ENCODE assay signal across 19 mouse cellular contexts in genomic region chr15:95691129-95691528, GRCm38 (mm10). TPM values are rescaled to one million over a fixed set of nuclear protein-coding genes. Genes with fewer than 3 reads are reported as not detected.
DNase-seq lines count a peak whose midpoint lies in the region; ATAC-seq and TF ChIP-seq lines count a peak whose summit lies in the region.
"Had no signal": no experiment of that assay in that cellular context is flagged by ENCODE, and none has a peak within 500 bp of the region (broad histone marks: within the 10 kb centered on the region; RNA-seq: fewer than 3 reads in every experiment).

No protein-coding gene starts in this region.

- no peaks in the 10 kb centered on the region for H3K36me3 ChIP-seq in forebrain, embryonic 12.5 days (replicated peaks)
- no peaks in the 10 kb centered on the region for H3K36me3 ChIP-seq in forebrain, embryonic 11.5 days (ENCODE audit: control insufficient read depth, insufficient read depth, low read length)
- no peaks in the 10 kb centered on the region for H3K36me3 ChIP-seq in hindbrain, postnatal 0 days (ENCODE audit: insufficient read depth, low read length)
- no peaks in the 10 kb centered on the region for H3K36me3 ChIP-seq in midbrain, postnatal 0 days (ENCODE audit: insufficient read depth, low read length)

- H3K9me3 ChIP-seq in forebrain, embryonic 12.5 days, result no peaks in the 10 kb centered on the region
- no peaks in the 10 kb centered on the region for H3K9me3 ChIP-seq in forebrain, embryonic 11.5 days (ENCODE audit: control insufficient read depth, low read length)
- H3K9me3 ChIP-seq in hindbrain, postnatal 0 days (ENCODE audit: low read length), result no peaks in the 10 kb centered on the region
- no peaks in the 10 kb centered on the region for H3K9me3 ChIP-seq in midbrain, postnatal 0 days (ENCODE audit: low read length)

- H3K27me3 ChIP-seq in forebrain, embryonic 12.5 days, result peaks cover 28% of the 10 kb centered on the region
- H3K27me3 ChIP-seq in forebrain, embryonic 11.5 days (ENCODE audit: control insufficient read depth, insufficient read depth, low read length), result no peaks in the 10 kb centered on the region; the same call in 1 of the 2 replicates
- no peaks in the 10 kb centered on the region for H3K27me3 ChIP-seq in hindbrain, postnatal 0 days (ENCODE audit: insufficient read depth, low read length)
- no peaks in the 10 kb centered on the region for H3K27me3 ChIP-seq in midbrain, postnatal 0 days (ENCODE audit: insufficient read depth, low read length)

- no peak for TF ChIP-seq CTCF in hindbrain, postnatal 0 days (IDR thresholded peaks at IDR 0.05; ENCODE audit: low read depth)
- no peak for TF ChIP-seq CTCF in midbrain, postnatal 0 days (IDR thresholded peaks at IDR 0.05)

- H3K4me2 ChIP-seq in forebrain, embryonic 12.5 days, result 0 out of 2 replicates have a peak overlapping the region, but pooled peaks have one; percentile 8
- H3K4me2 ChIP-seq in forebrain, embryonic 11.5 days (ENCODE audit: low read depth, low read length, severe bottlenecking), result no peak overlapping the region
- H3K4me2 ChIP-seq in hindbrain, postnatal 0 days (ENCODE audit: low read depth, low read length), result peak overlapping the region; percentile 34; the same call in 1 of the 2 replicates
- no peak overlapping the region; the same call in 1 of the 2 replicates for H3K4me2 ChIP-seq in midbrain, postnatal 0 days (ENCODE audit: low read depth, low read length, poor library complexity, severe bottlenecking)
- H3K4me2 ChIP-seq: heart, embryonic 11.5 days had no signal

- DNase-seq in forebrain, embryonic 11.5 days (ENCODE audit: low spot score), result no peak
- DNase-seq in embryo, embryonic 10 days (ENCODE audit: low spot score), result peak; percentile 31
- DNase-seq in hindbrain, postnatal 0 days (ENCODE audit: low spot score), result peak; percentile 56
- peak; percentile 50 for DNase-seq in midbrain, postnatal 0 days (ENCODE audit: low spot score)
- no peak for DNase-seq in lung, postnatal 14 days
- DNase-seq in heart, postnatal 14 days, result no peak
- DNase-seq in cerebellum, postnatal 14 days, result no peak
- DNase-seq: cerebellum, adult 11 months; gastrocnemius, postnatal 36 days; kidney, adult 18-20 months; kidney, postnatal 4 days; lung, adult 18-20 months; lung, postnatal 4 days; right cerebral cortex, postnatal 4 days had no signal

- no peak overlapping the region for H3K27ac ChIP-seq in forebrain, embryonic 12.5 days
- H3K27ac ChIP-seq in forebrain, embryonic 11.5 days (ENCODE audit: low read depth, low read length), result no peak overlapping the region
- peak overlapping the region; percentile 65 for H3K27ac ChIP-seq in hindbrain, postnatal 0 days
- H3K27ac ChIP-seq in midbrain, postnatal 0 days (ENCODE audit: low read depth, low read length), result peak overlapping the region; percentile 4; the same call in 1 of the 2 replicates

- intact Hi-C loops in heart, postnatal 14 days (cut with DNase I), result no loop called here

- H3K4me3 ChIP-seq in forebrain, embryonic 12.5 days (replicated peaks), result no peak overlapping the region
- H3K4me3 ChIP-seq in forebrain, embryonic 11.5 days (ENCODE audit: low read depth, low read length), result no peak overlapping the region
- no peak overlapping the region for H3K4me3 ChIP-seq in hindbrain, postnatal 0 days (ENCODE audit: low read length)
- no peak overlapping the region for H3K4me3 ChIP-seq in midbrain, postnatal 0 days (ENCODE audit: low read depth, low read length)
- H3K4me3 ChIP-seq: erythroblast, embryonic 14.5 days had no signal

- WGBS in forebrain, embryonic 12.5 days, result 7% methylated on average over 5 of the region's 5 CpGs
- 10% methylated on average over 5 of the region's 5 CpGs for WGBS in forebrain, embryonic 11.5 days
- WGBS in hindbrain, postnatal 0 days, result 15% methylated on average over 5 of the region's 5 CpGs
- 14% methylated on average over 5 of the region's 5 CpGs for WGBS in midbrain, postnatal 0 days

- peaks cover 11% of the 10 kb centered on the region for H3K4me1 ChIP-seq in forebrain, embryonic 12.5 days
- peaks cover 3% of the 10 kb centered on the region; the same call in 1 of the 2 replicates for H3K4me1 ChIP-seq in forebrain, embryonic 11.5 days (replicated peaks; ENCODE audit: control insufficient read depth, insufficient read depth, low read length)
- no peaks in the 10 kb centered on the region for H3K4me1 ChIP-seq in hindbrain, postnatal 0 days (ENCODE audit: insufficient read depth, low read length)
- no peaks in the 10 kb centered on the region for H3K4me1 ChIP-seq in midbrain, postnatal 0 days (ENCODE audit: insufficient read depth, low read length)

- ATAC-seq in forebrain, embryonic 12.5 days (ENCODE audit: low FRiP score), result no peak
- ATAC-seq in forebrain, embryonic 11.5 days (replicated peaks; ENCODE audit: low FRiP score), result no peak
- ATAC-seq in hindbrain, postnatal 0 days, result peak; percentile 67; the same call in 1 of the 2 replicates
- ATAC-seq in midbrain, postnatal 0 days (ENCODE audit: low FRiP score), result no peak

- no peak overlapping the region for H3K9ac ChIP-seq in forebrain, embryonic 12.5 days
- H3K9ac ChIP-seq in forebrain, embryonic 11.5 days (ENCODE audit: low read length), result no peak overlapping the region
- H3K9ac ChIP-seq in hindbrain, postnatal 0 days (replicated peaks; ENCODE audit: low read length), result no peak overlapping the region
- H3K9ac ChIP-seq in midbrain, postnatal 0 days (replicated peaks; ENCODE audit: low read length, poor library complexity, severe bottlenecking), result no peak overlapping the region

RNA-seq across cellular contexts. Expression of gene Dbx2, which starts 35.4 kb away (rescaled TPM):
- polyA plus RNA-seq in forebrain, embryonic 12.5 days (2016; fragmentation: Nextera tagmentation; extraction: Ambion mirVana), result 0.60 and 0.95 TPM in 2 replicates
- polyA plus RNA-seq in forebrain, embryonic 11.5 days (2014; fragmentation: Nextera tagmentation; extraction: Ambion mirVana), result 0.44 and 1.3 TPM in 2 replicates
- 8.3 and 11.4 TPM in 2 replicates for total RNA-seq in hindbrain, postnatal 0 days (2014; rRNA removed)
- 23.7 and 26.2 TPM in 2 replicates for polyA plus RNA-seq in hindbrain, postnatal 0 days (2015; fragmentation: Nextera tagmentation; extraction: Ambion mirVana)
- 4.9 and 5.8 TPM in 2 replicates for total RNA-seq in midbrain, postnatal 0 days (2014; rRNA removed)
- 18.4 and 23.0 TPM in 2 replicates for polyA plus RNA-seq in midbrain, postnatal 0 days (2015; fragmentation: Nextera tagmentation; extraction: Ambion mirVana)
- not detected for total RNA-seq in heart, postnatal 14 days (2021)
- total RNA-seq: common myeloid progenitor, adult 5-6 weeks; gastrocnemius, postnatal 36 days; hematopoietic stem cell, adult 5-6 weeks had no signal
- polyA plus RNA-seq: erythroblast, embryonic 14.5 days had no signal

Comparison
In these comparisons a context has a peak if more than half of its experiments do, and no peak if none do; other contexts are left out.
1. H3K4me2 ChIP-seq: peak in forebrain, embryonic 12.5 days (single experiment) and hindbrain, postnatal 0 days (single experiment); none in forebrain, embryonic 11.5 days (single experiment) and midbrain, postnatal 0 days (single experiment).
2. H3K27ac ChIP-seq: peak in hindbrain, postnatal 0 days (single experiment) and midbrain, postnatal 0 days (single experiment); none in forebrain, embryonic 12.5 days (single experiment) and forebrain, embryonic 11.5 days (single experiment).
3. DNase-seq: peak in embryo, embryonic 10 days (single experiment), hindbrain, postnatal 0 days (single experiment) and midbrain, postnatal 0 days (single experiment); none in forebrain, embryonic 11.5 days (single experiment), lung, postnatal 14 days (single experiment), heart, postnatal 14 days (0 of 2) and cerebellum, postnatal 14 days (0 of 2).